Mouse (Mus musculus) heart, adult 2 months (tissue): ENCODE results near the gene Nrl. TPM values are rescaled to one million over a fixed set of nuclear protein-coding genes. Genes with fewer than 3 reads are reported as not detected.
A peak's percentile ranks its signal among the peaks of the same experiment; 100 is the strongest.

Experiments
- DNase-seq, 2 experiments: peaks; one replicate each; pipeline ENCODE4 v3.0.0; 2021
- H3K27ac ChIP-seq: fragments of 200-600 bp; 2 replicates; pipeline ENCODE4 v1.8.1; 2022
- H3K27me3 ChIP-seq: fragments of 200-500 bp; 2 replicates; pipeline ENCODE4 v1.6.1; 2012; ENCODE audit warnings: mild to moderate bottlenecking, low read length, inconsistent platforms, mixed read lengths; ENCODE audit not compliant: control insufficient read depth, insufficient read depth
- H3K36me3 ChIP-seq: fragments of 200-500 bp; 2 replicates; pipeline ENCODE4 v1.6.1; 2012; ENCODE audit warnings: low read length, inconsistent platforms; ENCODE audit not compliant: control insufficient read depth, insufficient read depth
- H3K4me1 ChIP-seq: fragments of 200-500 bp; 2 replicates; pipeline ENCODE4 v1.6.1; 2011; ENCODE audit warnings: low read length; ENCODE audit not compliant: control insufficient read depth, insufficient read depth
- H3K4me3 ChIP-seq: fragments of 200-600 bp; 2 replicates; pipeline ENCODE4 v1.8.1; 2022
- H3K79me2 ChIP-seq: fragments of 200-500 bp; replicated peaks from 2 replicates; pipeline ENCODE4 v1.6.1; 2012; ENCODE audit warnings: mild to moderate bottlenecking, inconsistent platforms, low read length, moderate library complexity, mixed read lengths; ENCODE audit not compliant: control insufficient read depth, insufficient read depth
- H3K9ac ChIP-seq: fragments of 200-500 bp; 2 replicates; pipeline ENCODE4 v1.6.1; 2012; ENCODE audit warnings: low read depth, mild to moderate bottlenecking, control low read depth, inconsistent platforms, low read length, mixed read lengths
- CTCF ChIP-seq: fragments of 200-600 bp; IDR thresholded peaks from 2 replicates; pipeline ENCODE4 v1.8.1; 2022; ENCODE audit warnings: antibody characterized with exemption, mild to moderate bottlenecking, moderate library complexity
- EP300 ChIP-seq: fragments of 200-500 bp; IDR thresholded peaks from 2 replicates; pipeline ENCODE4 v1.6.1; 2011; ENCODE audit warnings: low read depth, low read length, control low read depth; ENCODE audit not compliant: insufficient read depth
- POLR2A ChIP-seq: fragments of 200-500 bp; IDR thresholded peaks from 2 replicates; pipeline ENCODE4 v1.6.1; 2011; ENCODE audit warnings: mild to moderate bottlenecking, low read depth, low read length, control low read depth; ENCODE audit not compliant: insufficient read depth
- WGBS: fragments of 180-500 bp; shearing (Covaris S2); methylation state at CpG from one replicate; pipeline ENCODE4 v1.1.7; 2018; 5-methylcytosine and 5-hydroxymethylcytosine counted together
- intact Hi-C: fragments of 180-260 bp; cut with DNase I; formaldehyde crosslinking; loops from one replicate; pipeline ENCODE4 v1.15.1; 2025
- polyA plus RNA-seq: library from polyadenylated mRNA; depleted of rRNA; stranded (reverse); fragments of >200 nt; gene quantifications from 2 replicates; pipeline ENCODE4 v1.2.3, GENCODE M21; 2012
- total RNA-seq, 2 experiments: library from RNA; stranded (reverse); gene quantifications; 2 replicates each; pipeline ENCODE4 v1.2.3; 2021

Nrl gene
- total and polyA plus RNA-seq, 3 experiments, result not detected

- peaks cover under 1% of the 10 kb centered on the region; the same call in 1 of the 2 replicates for H3K36me3 ChIP-seq
- WGBS, result 61% methylated on average over 9 of the region's 9 CpGs
- no peaks in the 10 kb centered on the region for H3K79me2 ChIP-seq
- TF ChIP-seq POLR2A (no peak), EP300 (no peak), CTCF (no peak)
- H3K4me1 ChIP-seq, result peaks cover 1% of the 10 kb centered on the region
- no peak for DNase-seq
- H3K27ac ChIP-seq, result no peak overlapping the region
- H3K9ac ChIP-seq, result no peak overlapping the region
- H3K27me3 ChIP-seq, result no peaks in the 10 kb centered on the region
- no peak overlapping the region for H3K4me3 ChIP-seq
- intact Hi-C loops, result no loop called here
These were observed 19.6 kb upstream of the Nrl start for GRCm38 (mm10) chr14:55544334-55544733.

GRCm38 (mm10) chr14:55542268-55542667 lies 17.5 kb upstream of the Nrl start:
- Histone ChIP-seq H3K4me3 (no peak overlapping the region), H3K36me3 (no peaks in the 10 kb centered on the region), H3K4me1 (peaks cover 1% of the 10 kb centered on the region), H3K79me2 (no peaks in the 10 kb centered on the region), H3K9ac (no peak overlapping the region), H3K27me3 (no peaks in the 10 kb centered on the region), H3K27ac (no peak overlapping the region)
- no peak for DNase-seq
- TF ChIP-seq CTCF (no peak), EP300 (no peak), POLR2A (no peak)
- WGBS, result 98% methylated on average over 12 of the region's 12 CpGs
- intact Hi-C loops, result no loop called here

- H3K79me2 ChIP-seq, result no peaks in the 10 kb centered on the region
- TF ChIP-seq POLR2A, result no peak
- intact Hi-C loops, result loop anchor here (2.0 kb wide), 1 partner anchor 18 kb away; no protein-coding TSS in a partner anchor
- peak overlapping the region; percentile 80 for H3K4me3 ChIP-seq
- no peaks in the 10 kb centered on the region for H3K36me3 ChIP-seq
- no peaks in the 10 kb centered on the region for H3K27me3 ChIP-seq
- H3K4me1 ChIP-seq, result peaks cover 1% of the 10 kb centered on the region
- H3K27ac ChIP-seq, result peak overlapping the region; percentile 92
- peak overlapping the region; percentile 74 for H3K9ac ChIP-seq
- 11% methylated on average over 10 of the region's 10 CpGs for WGBS
- DNase-seq, result peak; percentile 87 to 91
These were observed 16.1 kb upstream of the Nrl start for GRCm38 (mm10) chr14:55540787-55541321.

GRCm38 (mm10) chr14:55540067-55540786 lies 15.4 kb upstream of the Nrl start, which contains the start of gene Pck2:
TSS of gene Pck2 (plus strand) at chr14:55540266.
- TF ChIP-seq EP300, result peak; percentile 63
- TF ChIP-seq CTCF, result no peak
- TF ChIP-seq POLR2A, result peak; percentile 84
- WGBS, result 2% methylated on average over 32 of the region's 32 CpGs

DNA sequence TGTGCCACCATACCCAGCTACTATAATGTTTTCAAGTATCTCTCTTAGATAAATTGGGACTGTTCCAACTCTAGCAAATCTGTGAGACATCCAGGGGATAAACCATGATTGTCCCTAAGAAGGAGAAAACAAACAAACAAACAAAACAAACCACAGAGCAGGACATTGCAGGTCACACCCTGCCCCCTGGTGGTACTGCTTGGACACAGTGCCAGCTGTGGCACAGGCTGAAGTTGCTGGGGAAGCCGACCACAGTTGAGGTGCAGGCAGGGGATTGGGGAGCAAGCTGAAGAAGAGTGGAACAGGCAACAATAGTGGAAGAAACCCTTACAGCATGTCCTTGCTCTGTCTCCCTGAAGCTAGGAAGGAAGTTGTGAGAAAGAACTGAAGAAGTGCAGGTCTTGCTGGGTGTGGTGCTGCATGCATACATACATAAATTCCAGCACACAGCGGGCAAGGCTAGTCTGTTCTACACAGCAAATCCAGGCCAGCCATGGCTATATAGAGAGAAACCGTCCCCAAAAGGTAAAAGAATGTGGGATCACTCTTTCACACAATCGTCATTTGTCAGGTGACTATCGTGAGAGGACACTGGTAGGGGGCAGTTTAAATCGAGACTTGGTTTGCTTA lies 11.4 kb upstream of the Nrl start:
- Histone ChIP-seq H3K27ac (no peak overlapping the region), H3K9ac (no peak overlapping the region), H3K36me3 (no peaks in the 10 kb centered on the region), H3K27me3 (no peaks in the 10 kb centered on the region), H3K4me3 (no peak overlapping the region), H3K79me2 (no peaks in the 10 kb centered on the region), H3K4me1 (peaks cover 1% of the 10 kb centered on the region)
- DNase-seq, result peak in 1 of 2 experiments; percentile 56
- intact Hi-C loops, result loop anchor here (2.0 to 10.0 kb wide), 2 partner anchors 39 to 381 kb away; no protein-coding TSS in a partner anchor
- peak; percentile 90 for TF ChIP-seq CTCF
- TF ChIP-seq POLR2A, result no peak
- TF ChIP-seq EP300, result no peak
- whole genome bisulfite sequencing, result 48% methylated on average over 6 of the region's 6 CpGs

More at GRCm38 (mm10) chr14:55540067-55540786, 15.4 kb upstream of the Nrl start, which contains the start of gene Pck2:
- intact Hi-C loops, result loop anchor here (2.0 kb wide), 1 partner anchor 19 kb away; no protein-coding TSS in a partner anchor
- no peaks in the 10 kb centered on the region for H3K36me3 ChIP-seq
- H3K4me1 ChIP-seq, result peaks cover 1% of the 10 kb centered on the region
- peak within 1 kb of the TSS; percentile 74 for H3K9ac ChIP-seq
- H3K4me3 ChIP-seq, result peak within 1 kb of the TSS; percentile 80
- peak within 1 kb of the TSS; percentile 92 for H3K27ac ChIP-seq
- DNase-seq, result peak; percentile 88 to 94
- no peaks in the 10 kb centered on the region for H3K79me2 ChIP-seq
- no peaks in the 10 kb centered on the region for H3K27me3 ChIP-seq

- no peaks in the 10 kb centered on the region; the same call in 1 of the 2 replicates for H3K27me3 ChIP-seq
- no peak for TF ChIP-seq POLR2A
- TF ChIP-seq EP300, result no peak
- peak; percentile 66 for TF ChIP-seq CTCF
- intact Hi-C loops, result no loop called here
These were observed 3.2 kb upstream of the Nrl start for GRCm38 (mm10) chr14:55527940-55528339.

More at GRCm38 (mm10) chr14:55527940-55528339, 3.2 kb upstream of the Nrl start:
- Histone ChIP-seq H3K79me2 (no peaks in the 10 kb centered on the region), H3K4me3 (no peak overlapping the region), H3K9ac (no peak overlapping the region), H3K27ac (no peak overlapping the region), H3K36me3 (no peaks in the 10 kb centered on the region), H3K4me1 (no peaks in the 10 kb centered on the region)
- WGBS, result 19% methylated on average over 3 of the region's 3 CpGs
- no peak for DNase-seq
